Mouse (Mus musculus): Measurements from ENCODE around the gene Dlx3. TPM values are rescaled to one million over a fixed set of nuclear protein-coding genes. Genes with fewer than 3 reads are reported as not detected.

The Dlx3 gene
- polyA plus RNA-seq (2012) = 0.02 and 0.19 TPM in 2 replicates

DNA sequence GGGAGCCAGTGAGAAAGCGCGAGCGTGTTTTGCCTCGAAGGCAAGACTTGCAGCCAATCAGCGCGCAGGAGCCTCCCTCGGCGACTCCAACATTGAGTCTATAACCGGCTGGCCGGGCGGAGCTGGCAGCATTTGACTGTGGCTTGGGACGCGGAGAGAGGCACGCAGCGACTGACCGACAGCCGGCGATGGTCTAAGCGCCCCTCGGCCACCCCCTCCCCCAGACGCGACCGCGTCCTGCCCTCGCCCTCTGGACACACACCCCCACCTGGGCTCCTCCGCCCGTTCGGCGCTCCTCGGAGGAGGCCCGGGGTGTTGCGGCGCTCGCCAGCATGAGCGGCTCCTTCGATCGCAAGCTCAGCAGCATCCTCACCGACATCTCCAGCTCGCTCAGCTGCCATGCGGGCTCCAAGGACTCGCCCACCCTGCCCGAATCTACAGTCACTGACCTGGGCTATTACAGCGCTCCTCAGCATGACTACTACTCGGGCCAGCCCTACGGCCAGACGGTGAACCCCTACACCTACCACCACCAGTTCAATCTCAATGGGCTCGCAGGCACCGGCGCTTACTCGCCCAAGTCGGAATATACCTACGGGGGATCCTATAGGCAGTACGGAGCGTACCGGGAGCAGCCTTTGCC, at the start of gene Dlx3:
Gene Dlx3 (plus strand): TSS at position 130 of the 643 bp plus-strand sequence.

DNA sequence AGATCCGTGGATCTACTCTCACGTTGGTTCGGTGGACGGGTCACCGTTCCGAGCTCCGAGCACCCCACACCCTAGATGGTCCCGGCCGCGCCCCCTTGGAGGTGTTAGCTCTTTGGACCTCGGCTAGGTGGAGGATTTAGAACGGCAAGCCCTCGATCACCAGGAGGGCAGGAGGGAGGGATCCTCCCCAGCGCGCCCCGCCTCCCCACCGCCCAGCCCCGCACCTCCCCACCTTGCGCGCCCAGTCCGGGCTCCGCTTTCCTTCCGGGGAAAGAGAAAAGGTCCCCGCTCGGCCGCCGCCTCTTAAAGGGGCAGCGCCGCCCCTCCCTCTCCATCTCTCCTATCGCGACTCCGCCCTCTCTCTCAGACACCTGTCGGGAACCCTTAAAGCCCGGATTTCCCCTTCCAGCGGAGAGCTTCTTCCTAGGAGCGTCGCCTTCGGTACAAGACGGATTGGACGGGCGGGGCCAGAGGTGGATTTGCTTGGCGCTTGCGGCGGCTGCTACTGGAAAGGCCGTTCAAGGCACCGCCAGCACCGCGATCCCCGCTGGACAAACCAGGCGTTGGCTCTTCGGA, 43.3 kb upstream of the Dlx3 start, which contains the start of gene Itga3:
Gene Itga3 (minus strand): TSS at position 266 of the 576 bp plus-strand sequence.

DNA sequence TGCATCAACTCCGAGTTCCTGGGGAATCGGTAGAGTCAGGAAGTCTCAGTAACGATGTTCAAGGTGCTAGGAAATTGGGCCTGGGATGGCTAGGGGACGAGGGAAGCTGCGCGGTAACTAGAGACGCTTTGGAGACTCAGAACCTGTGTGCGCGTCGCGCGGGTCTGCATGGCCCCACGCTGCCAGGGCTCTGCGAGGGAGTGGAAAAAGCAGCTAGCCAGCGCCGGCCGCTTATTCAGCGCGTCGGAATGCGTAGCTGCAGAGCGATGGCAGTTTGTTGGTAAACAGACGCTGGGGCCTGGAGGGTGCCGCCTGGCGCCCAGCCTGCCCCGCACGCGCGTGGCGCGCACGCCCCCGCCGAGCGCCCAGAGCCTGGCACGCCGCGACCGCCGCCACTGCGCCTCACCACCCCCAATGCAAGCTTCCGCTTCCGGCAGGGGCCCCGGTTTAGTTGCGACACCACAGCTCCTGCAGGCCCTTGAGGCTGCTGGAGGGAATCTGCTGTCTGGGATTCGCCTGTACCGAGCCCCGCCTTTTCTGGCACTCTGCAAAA, 26.0 kb downstream of the Dlx3 start, which contains the start of gene Dlx4:
Gene Dlx4 (minus strand): TSS at position 413 of the 553 bp plus-strand sequence.

Other genes with a start within 250 kb of the Dlx3 start
- 0.12 and 0.71 TPM in 2 replicates for gene Col1a1, start 183.9 kb upstream of the Dlx3 start, polyA plus RNA-seq (2012)
- not detected in 2 replicates for gene Hils1, start 152.5 kb upstream of the Dlx3 start, polyA plus RNA-seq (2012)
- gene Sgca, start 143.8 kb upstream of the Dlx3 start, polyA plus RNA-seq (2012) = not detected in 2 replicates
- 225 and 260 TPM in 2 replicates for gene Ppp1r9b, start 129.1 kb upstream of the Dlx3 start, polyA plus RNA-seq (2012)
- gene Samd14, start 110.2 kb upstream of the Dlx3 start, polyA plus RNA-seq (2012) = 163 and 192 TPM in 2 replicates
- 15.8 and 18.5 TPM in 2 replicates for gene Pdk2, start 78.8 kb upstream of the Dlx3 start, polyA plus RNA-seq (2012)
- gene Itga3, start 43.3 kb upstream of the Dlx3 start, polyA plus RNA-seq (2012) = 0.23 and 0.24 TPM in 2 replicates
- gene Dlx4, start 26.1 kb downstream of the Dlx3 start, polyA plus RNA-seq (2012) = 0.08 TPM in 1 of 2 replicates, not detected in the other
- gene Tac4, start 141.4 kb downstream of the Dlx3 start, polyA plus RNA-seq (2012) = 0.10 TPM in 1 of 2 replicates, not detected in the other
- 49.2 and 57.7 TPM in 2 replicates for gene Kat7, start 190.1 kb downstream of the Dlx3 start, polyA plus RNA-seq (2012)
- 468 and 504 TPM in 2 replicates for gene Fam117a, start 216.9 kb downstream of the Dlx3 start, polyA plus RNA-seq (2012)